Mouse (Mus musculus) kidney, postnatal 4 days (tissue): ENCODE measurements around the gene Prkaa1.
A peak's percentile ranks its signal among the peaks of the same experiment; 100 is the strongest.
"Not testable (repeated sequence)": the region's sequence is repeated elsewhere in the genome, so short reads cannot be mapped to it uniquely, and the experiment has no call there.

Experiments used
- DNase-seq, 2 experiments: peaks; one replicate each; pipeline ENCODE4 v3.0.0; 2021; ENCODE audit warnings: mixed read lengths in 2 of 2

Prkaa1 gene

GRCm38 (mm10) chr15:5184668-5185330 is 41.1 kb downstream of the Prkaa1 start:
- peak; percentile 8 to 11 for DNase-seq

DNA sequence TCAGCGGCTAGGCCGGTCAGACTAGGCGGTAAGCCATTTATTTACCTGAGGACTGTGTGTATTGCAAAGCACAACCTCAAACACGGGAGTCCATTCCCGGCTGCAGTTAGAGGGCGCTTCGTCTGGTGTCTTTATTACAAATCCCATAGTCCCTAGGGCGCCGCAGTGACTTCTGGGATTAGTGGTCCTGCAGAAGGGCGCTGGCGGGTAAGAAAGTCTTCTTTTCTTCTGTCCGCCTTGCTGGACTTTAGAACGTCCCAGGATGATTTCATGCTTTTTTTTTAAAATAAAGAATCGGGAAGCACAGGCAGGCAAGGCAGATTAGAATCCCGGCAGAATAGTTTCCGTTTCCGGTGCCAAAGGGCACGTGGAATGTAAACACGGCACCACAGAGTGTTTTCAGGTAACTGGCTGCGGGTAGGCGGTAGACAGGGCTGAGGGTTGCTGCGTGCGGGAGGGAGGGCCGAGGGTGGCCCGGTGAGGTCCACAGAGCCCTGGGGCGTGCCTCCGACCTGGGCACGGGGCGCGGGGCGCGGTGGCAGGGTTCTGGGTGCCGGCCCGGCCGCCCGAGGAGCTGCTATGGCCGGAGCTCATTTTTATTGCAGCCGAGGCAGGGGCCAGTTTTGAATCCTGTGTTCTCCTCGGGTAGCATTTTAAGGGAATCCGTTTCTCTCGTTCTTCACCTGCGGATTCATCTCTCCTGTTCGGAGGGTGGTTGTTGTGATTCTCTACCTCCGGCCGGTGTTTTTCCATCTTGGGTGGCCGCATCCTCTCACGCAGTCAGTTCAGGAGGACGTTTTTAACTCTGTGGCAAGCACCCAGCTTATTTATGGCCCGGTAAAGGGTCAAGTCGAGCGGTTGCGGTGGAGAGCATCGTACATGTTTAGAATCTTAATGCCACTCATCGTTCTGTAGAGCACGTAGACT is 42.0 kb downstream of the Prkaa1 start, which contains the start of gene Ttc33:
Ttc33 (plus strand) TSS at position 160 of the 927 bp plus-strand sequence.
- DNase-seq = peak; percentile 83 to 89

GRCm38 (mm10) chr15:5186293-5186675 is 42.6 kb downstream of the Prkaa1 start:
- no peak for DNase-seq

DNA sequence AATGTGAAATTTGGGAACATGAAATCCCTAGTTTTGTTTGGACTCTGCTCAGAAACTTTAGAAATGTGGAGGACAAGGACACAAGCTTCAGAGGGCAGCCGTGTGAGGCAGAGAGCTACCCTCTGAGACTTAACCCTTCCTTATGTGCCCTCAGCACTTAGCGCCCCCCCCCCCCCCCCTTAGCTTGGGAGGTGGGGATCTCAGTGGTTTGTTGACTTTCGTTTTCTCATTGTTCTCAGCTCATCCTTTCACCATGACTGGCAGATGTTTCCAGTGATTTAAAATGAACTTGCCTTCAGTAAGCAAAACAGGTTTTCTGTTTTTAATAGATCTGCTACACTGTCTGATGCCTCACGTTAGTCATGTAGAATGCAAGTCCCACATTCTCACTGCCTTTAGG is 43.5 kb downstream of the Prkaa1 start:
- no peak for DNase-seq

- no peak for DNase-seq
These were observed 44.4 kb downstream of the Prkaa1 start for GRCm38 (mm10) chr15:5188029-5188428.

DNA sequence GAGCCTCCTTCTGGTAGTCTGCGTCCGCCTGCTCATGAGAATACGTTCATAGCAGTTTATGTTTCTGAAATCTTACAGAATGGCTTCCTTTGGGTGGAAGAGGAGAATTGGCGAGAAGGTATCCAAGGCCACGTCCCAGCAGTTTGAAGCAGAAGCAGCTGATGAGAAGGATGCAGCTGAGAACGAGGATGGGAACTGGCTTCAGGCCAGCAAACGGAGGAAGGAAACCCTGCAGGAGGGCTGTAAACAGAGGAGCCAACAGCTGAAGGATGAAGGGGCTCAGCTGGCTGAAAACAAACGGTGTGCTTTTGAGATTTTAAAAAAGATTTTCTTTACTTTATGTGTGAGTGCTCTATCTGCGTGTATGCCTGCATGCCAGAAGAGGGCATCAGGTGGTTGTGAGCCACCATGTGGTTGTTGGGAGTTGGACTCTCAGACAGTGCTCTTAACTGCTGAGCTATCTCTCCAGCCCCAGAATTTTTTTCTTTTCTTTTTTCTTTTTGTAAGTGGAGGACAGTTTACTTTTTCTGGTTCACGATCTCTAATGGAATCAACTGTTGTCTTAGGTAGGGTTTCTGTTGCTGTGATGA is 45.9 kb downstream of the Prkaa1 start:
- DNase-seq = peak; percentile 58 to 66

DNA sequence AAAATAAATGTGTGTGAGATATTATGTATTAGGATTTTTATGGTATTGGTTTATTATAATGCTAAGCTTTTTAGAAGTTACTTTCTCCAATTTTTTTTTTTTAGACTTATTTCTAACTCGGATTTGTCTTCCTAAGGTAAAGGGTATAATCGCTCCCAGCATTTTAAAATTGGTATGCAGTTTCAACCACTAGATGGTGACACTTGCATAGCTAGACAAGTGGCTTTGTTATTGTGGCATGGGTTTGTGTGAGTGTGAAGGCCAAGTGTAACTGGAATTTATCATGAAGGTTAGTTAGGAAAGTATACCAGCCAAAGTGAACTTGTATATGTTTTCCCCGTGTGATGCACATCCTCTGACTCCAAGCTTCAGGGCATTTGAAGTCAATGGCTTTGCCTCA is 50.2 kb downstream of the Prkaa1 start:
- no peak for DNase-seq

DNA sequence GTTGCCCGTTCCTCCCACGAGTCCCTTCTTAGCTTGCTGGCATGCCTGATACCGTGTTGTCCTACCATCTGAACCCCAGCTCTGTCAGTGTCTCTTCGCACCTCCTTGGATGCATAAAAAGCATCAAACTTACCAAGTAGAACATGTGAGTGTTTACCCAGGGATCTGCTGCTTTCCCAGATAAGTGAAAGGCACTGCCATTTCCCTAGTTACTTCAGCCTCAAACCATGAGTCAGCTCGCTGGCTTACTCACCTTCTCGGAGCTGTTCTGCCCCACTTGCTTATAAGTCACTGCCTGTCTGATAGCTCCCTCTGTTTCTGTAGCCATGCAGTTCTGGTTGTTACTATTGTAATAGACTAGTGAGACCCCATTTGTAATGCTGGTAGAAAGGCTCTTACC is 50.8 kb downstream of the Prkaa1 start:
- no peak for DNase-seq

GRCm38 (mm10) chr15:5194931-5195330 is 51.3 kb downstream of the Prkaa1 start:
- no peak for DNase-seq

GRCm38 (mm10) chr15:5195987-5196514 is 52.4 kb downstream of the Prkaa1 start:
- peak; percentile 58 to 72 for DNase-seq

- DNase-seq = peak in 1 of 2 experiments; percentile 18
These were observed 53.0 kb downstream of the Prkaa1 start for GRCm38 (mm10) chr15:5196691-5197090.

DNA sequence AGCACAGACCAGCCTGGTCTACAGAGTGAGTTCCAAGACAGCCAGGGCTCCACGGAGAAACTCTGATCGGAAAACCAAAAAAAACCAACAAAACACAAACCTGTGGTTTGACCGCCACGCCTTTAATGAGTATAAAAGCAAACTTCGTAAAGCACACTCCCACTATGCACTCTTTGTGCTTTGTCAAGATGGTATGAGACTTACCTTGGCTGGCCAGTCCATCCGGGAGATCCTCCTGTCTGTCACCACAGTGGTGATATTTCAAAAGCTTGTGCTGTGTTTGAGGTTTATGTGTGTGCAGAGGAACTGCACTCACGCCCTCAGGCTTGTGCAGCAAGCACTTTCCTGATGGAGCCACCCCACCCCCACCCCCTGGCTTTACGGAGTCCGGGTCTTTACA is 61.6 kb downstream of the Prkaa1 start:
- no peak for DNase-seq

DNA sequence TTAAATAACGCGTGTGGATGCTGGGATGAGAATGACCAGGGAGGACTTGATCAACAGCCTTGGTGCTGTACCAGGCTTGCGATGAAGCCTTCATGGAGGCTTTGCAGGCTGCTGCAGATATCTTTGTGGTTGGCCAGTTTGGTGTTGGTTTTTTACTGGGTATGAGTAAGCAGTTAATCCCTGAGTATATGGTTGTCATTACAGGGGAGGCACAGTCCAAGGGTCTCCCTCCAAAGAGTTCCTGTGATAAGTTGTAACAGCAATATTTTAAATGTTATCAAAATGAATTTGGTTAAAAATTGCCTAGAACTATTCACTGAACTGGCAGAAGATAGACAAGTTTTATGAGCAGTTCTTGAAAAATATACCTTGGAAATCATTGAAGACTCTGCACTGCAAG is 65.5 kb downstream of the Prkaa1 start:
- no peak for DNase-seq

DNA sequence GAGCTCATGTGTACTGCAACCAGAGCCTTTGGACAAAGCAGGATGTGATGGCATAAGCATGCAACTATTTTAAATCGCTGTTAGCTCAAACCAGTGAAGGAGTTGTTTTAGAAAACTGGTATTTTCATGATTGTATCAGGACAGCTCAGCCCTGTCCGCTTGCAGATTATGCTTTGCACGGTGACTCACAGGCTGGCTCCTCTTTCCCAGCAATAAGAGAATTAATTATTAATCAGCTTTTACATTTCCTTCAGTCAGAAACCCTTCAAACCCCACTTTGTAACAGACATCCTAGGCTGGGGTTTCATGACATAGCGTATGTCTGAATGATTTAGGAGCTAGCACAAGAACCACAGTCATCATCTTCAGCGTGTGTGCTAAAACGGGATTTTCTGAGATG is 76.8 kb downstream of the Prkaa1 start:
- peak in 1 of 2 experiments; percentile 14 for DNase-seq

DNA sequence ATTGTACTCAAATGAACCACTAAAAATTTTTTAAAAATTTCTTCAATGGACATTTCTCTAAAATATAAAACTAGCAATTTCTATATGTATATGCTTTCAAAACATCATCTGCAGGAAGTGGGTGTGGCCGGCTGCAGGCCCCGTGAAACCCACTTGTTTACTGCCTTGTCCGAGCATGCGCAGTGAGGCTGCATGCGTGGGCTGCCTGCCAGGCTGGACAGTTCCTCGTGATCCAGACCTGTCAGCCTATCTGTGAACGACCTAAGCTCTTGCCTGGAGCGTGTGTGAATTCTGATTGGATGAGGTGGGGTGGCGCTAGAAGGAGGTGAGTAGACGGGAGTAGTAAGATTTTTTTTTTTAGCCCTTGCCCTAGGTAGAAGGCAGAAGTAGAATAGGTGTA is 87.1 kb downstream of the Prkaa1 start:
- not testable (repeated sequence) for DNase-seq
